Mouse (Mus musculus) thymus, postnatal 14 days (tissue): ENCODE measurements around the gene Nfil3.

Source experiments
- DNase-seq: peaks from one replicate; pipeline ENCODE4 v3.0.0; 2021

The Nfil3 gene

DNA sequence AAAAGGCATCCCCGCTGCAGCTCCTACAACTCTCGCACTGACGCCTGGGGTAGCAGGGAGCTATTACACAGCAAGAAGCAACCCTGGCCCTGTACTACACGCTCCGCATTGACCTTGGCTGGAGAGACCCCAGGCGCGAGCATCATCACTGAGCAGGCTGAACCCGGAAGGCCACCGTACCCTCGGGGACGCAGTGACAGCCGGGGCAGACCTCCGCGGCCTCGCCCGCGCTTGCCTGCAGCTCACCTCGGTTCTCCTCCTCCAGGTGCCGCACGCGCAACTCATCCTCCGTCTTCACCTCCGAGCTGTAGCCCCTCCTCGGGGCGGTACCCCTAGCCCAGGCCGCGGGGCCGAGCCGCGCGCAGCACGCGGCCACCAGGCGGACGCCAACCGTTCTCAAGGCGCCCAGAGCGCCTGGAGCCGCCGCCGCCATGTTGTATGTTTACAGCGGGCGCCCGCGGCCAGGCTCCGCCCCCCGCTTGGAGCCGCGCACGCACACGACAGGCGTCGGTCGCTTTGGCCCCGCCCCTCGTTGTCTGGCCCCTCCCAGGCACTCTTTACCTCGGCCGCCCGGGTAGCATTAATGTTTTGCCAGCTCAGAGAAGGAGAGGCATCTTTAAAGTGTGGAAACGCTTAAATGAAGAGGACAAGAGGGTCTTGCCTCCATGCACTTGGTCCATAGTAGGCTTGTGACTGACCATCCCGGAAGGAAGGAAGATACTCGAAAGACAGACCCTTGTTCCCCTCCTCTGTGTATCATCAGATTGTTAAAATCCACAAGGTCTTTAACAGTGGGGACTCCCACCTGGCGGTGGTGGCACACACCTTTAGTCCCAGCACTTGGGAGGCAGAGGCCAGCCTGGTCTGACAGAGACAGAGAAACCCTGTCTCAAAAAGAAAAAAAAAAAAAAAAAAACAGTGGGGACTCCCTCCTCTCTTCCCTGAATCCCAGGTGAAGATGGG, 51.4 kb downstream of the Nfil3 start, which contains the start of gene Auh:
Gene Auh (minus strand): TSS at position 473 of the 963 bp plus-strand sequence.
- peak; percentile 93 for DNase-seq

DNA sequence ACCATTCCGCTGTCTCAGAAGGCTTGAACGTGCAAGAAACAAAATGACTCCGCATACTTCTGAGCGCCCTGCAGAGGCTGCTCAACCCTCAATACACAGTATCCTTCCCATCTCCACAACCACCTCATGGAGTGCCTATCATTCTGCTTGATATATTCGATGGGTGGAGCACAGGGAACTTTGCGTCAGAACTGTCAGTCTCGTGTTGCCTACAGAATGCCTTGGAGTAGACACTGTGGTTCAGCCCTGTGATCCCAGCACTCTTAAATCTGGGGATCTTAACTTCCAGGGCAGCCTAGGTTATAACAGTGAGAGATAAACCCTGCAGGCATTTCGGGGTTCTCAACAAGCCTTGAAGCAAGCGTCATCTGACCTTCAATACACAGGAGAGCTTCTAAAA, 52.5 kb downstream of the Nfil3 start:
- DNase-seq, result no peak

DNA sequence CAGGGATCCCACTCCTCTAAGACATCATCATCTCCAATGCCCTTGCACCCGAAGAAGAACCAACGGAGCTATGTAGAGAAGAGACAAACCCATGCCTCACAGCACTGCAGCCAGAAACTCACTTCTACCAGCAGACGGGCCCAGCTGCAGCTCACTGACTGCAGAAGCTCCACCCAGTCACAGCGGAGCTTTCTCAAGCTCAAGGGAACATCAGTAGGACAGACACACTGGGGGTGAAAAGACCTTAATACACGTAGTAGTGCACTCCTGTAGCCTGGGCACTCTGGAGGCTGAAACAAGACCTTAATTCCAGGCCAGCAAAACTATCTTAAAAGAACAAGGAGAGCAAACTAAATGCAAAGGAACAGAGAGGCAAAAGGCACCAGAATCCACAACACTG, 56.4 kb downstream of the Nfil3 start:
- peak; percentile 58 for DNase-seq

GRCm38 (mm10) chr13:52921966-52922365, 58.9 kb downstream of the Nfil3 start:
- peak; percentile 44 for DNase-seq

DNA sequence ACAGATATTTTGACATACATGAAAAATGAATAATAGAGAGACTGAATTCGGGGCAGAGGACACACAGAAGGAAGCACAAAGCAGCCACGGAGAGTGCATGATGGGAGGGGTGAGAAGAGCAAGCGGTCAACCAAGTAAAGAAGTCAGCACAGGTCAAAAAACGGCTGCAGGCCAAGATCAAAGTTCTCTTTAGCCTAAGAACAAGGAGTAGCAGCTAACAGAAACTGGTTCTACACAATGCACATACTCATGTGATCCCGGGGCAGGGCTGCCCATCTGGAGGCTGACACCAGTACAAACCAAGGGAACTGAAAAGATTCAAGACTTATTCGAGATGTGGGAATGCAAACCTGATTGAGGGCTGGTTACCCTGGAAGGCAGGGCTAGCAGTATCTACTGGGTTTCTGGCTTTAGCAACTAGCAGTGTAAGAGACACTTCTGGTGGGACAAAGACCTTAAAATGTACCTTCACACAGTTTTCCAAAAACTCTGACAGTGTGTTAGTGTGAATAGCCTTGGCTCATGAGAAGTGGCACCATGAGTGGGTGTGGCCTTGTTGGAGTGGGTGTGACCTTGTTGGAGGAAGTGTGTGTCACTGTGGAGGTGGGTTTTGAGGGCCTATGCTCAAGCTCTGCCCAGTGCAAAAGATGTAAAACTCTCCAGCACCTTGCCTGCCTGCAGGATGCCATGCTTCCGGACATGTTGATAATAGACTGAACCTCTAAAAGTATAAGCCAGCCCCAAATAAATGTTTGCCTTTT, 59.6 kb downstream of the Nfil3 start:
- no peak for DNase-seq

GRCm38 (mm10) chr13:52919790-52920352, 61.0 kb downstream of the Nfil3 start:
- no peak for DNase-seq

DNA sequence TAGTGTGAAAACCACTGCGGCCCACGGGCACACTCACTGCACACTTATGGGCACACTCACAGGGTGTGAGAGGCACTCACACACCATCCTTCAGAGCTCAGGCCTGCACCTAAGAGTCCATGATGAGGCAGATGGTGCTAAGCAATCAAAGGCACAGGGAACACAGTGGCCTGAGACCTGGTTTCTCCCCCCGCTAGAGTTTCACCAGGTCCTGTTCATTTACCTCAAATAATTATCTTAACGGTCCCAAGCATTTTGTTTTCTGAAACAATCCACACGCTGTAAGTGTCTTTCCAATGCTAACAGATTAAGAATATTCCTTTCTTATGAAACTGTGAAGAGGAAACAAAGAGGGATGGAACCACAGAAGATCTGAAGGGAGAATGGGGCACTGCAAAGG, 62.5 kb downstream of the Nfil3 start:
- DNase-seq, result no peak
